Mouse (Mus musculus) liver, adult 2 months (tissue): ENCODE results near the gene Wdr53.

Experiments used
- CTCF ChIP-seq: fragments of 200-500 bp; IDR thresholded peaks from 2 replicates; pipeline ENCODE4 v1.5.1; 2011; ENCODE audit warnings: low read depth, low read length, control low read depth
- POLR2A ChIP-seq: fragments of 200-500 bp; IDR thresholded peaks from 2 replicates; pipeline ENCODE4 v1.6.1; 2011; ENCODE audit warnings: low read length, control low read depth; ENCODE audit not compliant: insufficient read depth; ENCODE audit errors: extremely low read depth

- TF ChIP-seq POLR2A (no peak), CTCF (no peak)
Measured at GRCm38 (mm10) chr16:32282608-32283007, 35.6 kb downstream of the Wdr53 start.
